Mouse (Mus musculus) spleen, postnatal 36 days (tissue): ENCODE results near the gene Hist1h4f.
"Not testable (repeated sequence)": the region's sequence is repeated elsewhere in the genome, so short reads cannot be mapped to it uniquely, and the experiment has no call there.

Experiments used
- DNase-seq, 2 experiments: peaks; one replicate each; pipeline ENCODE4 v3.0.0; 2022; ENCODE audit warnings: low spot score in 2 of 2, mixed read lengths in 1 of 2

The Hist1h4f gene

GRCm38 (mm10) chr13:23551146-23551834, at the start of gene Hist1h4f:
Gene Hist1h4f, minus strand, starts transcription at chr13:23551648.
- peak; percentile 81 to 89 for DNase-seq

- DNase-seq, result peak; percentile 64 to 77
Observed at GRCm38 (mm10) chr13:23597957-23598356, 46.5 kb upstream of the Hist1h4f start.

- DNase-seq, result peak; percentile 31 to 61
Observed at GRCm38 (mm10) chr13:23595622-23596372, 44.3 kb upstream of the Hist1h4f start.

- DNase-seq, result no peak
Observed at GRCm38 (mm10) chr13:23595185-23595584, 43.7 kb upstream of the Hist1h4f start.

GRCm38 (mm10) chr13:23593051-23593770, 41.8 kb upstream of the Hist1h4f start:
- DNase-seq, result no peak

- no peak for DNase-seq
Observed at GRCm38 (mm10) chr13:23592614-23593013, 41.2 kb upstream of the Hist1h4f start.

- DNase-seq, result not testable (repeated sequence)
Observed at GRCm38 (mm10) chr13:23591886-23592285, 40.4 kb upstream of the Hist1h4f start.

GRCm38 (mm10) chr13:23591206-23591605, 39.8 kb upstream of the Hist1h4f start:
- DNase-seq, result no peak

- no peak for DNase-seq
Observed at GRCm38 (mm10) chr13:23586940-23587225, 35.4 kb upstream of the Hist1h4f start.

- DNase-seq, result no peak
Observed at GRCm38 (mm10) chr13:23586099-23586939, 34.9 kb upstream of the Hist1h4f start.

- peak; percentile 76 to 86 for DNase-seq
Observed at GRCm38 (mm10) chr13:23585442-23586098, 34.1 kb upstream of the Hist1h4f start.

- DNase-seq, result peak; percentile 74 to 83
Observed at GRCm38 (mm10) chr13:23585029-23585441, 33.6 kb upstream of the Hist1h4f start.

- DNase-seq, result no peak
Observed at GRCm38 (mm10) chr13:23584331-23584730, 32.9 kb upstream of the Hist1h4f start.

- no peak for DNase-seq
Observed at GRCm38 (mm10) chr13:23583387-23584068, 32.1 kb upstream of the Hist1h4f start.

- no peak for DNase-seq
Observed at GRCm38 (mm10) chr13:23582219-23583056, 31.0 kb upstream of the Hist1h4f start.

- DNase-seq, result peak; percentile 95 to 98
Observed at GRCm38 (mm10) chr13:23581408-23582218, 30.2 kb upstream of the Hist1h4f start, which contains the start of gene Hist1h4d. Gene Hist1h4d, plus strand, starts transcription at chr13:23581598.

- DNase-seq, result no peak
Observed at GRCm38 (mm10) chr13:23577835-23578234, 26.4 kb upstream of the Hist1h4f start.

GRCm38 (mm10) chr13:23576906-23577639, 25.6 kb upstream of the Hist1h4f start:
- no peak for DNase-seq
